In the genomic region with DNA sequence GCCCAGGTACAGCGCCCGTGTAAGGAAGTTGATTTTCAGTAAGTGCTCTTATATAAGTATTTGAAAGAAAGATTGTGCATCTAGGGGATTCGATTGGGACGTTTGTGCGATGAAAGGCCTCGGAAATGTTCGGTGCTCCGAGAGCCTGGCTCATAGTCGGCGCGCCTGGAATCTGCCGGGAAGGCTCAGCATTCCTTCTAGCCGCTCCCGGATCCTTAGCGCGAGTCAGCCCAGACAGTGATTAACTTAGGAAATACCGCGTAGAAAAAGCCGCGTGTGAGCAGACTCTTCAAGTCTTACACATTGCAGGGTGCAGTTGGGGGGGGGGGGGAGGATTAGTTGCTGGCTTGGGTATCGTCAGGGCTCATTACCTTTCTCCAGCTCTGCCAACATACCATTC, we compare ENCODE assay signal across 8 mouse cellular contexts. TPM values are rescaled to one million over a fixed set of nuclear protein-coding genes. Genes with fewer than 3 reads are reported as not detected.
DNase-seq lines count a peak whose midpoint lies in the region; ATAC-seq lines count a peak whose summit lies in the region.

No protein-coding gene starts in this region.

- H3K36me3 ChIP-seq in heart, embryonic 10.5 days, result peaks cover 39% of the 10 kb centered on the region
- H3K36me3 ChIP-seq in heart, embryonic 16.5 days (ENCODE audit: control insufficient read depth, insufficient read depth), result peaks cover 23% of the 10 kb centered on the region
- H3K36me3 ChIP-seq in limb, embryonic 12.5 days, result peaks cover 40% of the 10 kb centered on the region
- H3K36me3 ChIP-seq in neural tube, embryonic 13.5 days, result peaks cover 33% of the 10 kb centered on the region

- peak overlapping the region; percentile 96 for H3K4me3 ChIP-seq in heart, embryonic 10.5 days
- H3K4me3 ChIP-seq in heart, embryonic 16.5 days (ENCODE audit: low read length), result peak overlapping the region; percentile 94
- H3K4me3 ChIP-seq in limb, embryonic 12.5 days (replicated peaks), result peak overlapping the region; percentile 86
- peak overlapping the region; percentile 95 for H3K4me3 ChIP-seq in neural tube, embryonic 13.5 days

- H3K27ac ChIP-seq in heart, embryonic 10.5 days, result peak overlapping the region; percentile 100
- H3K27ac ChIP-seq in heart, embryonic 16.5 days (ENCODE audit: low read length), result peak overlapping the region; percentile 99
- H3K27ac ChIP-seq in limb, embryonic 12.5 days, result peak overlapping the region; percentile 98
- H3K27ac ChIP-seq in neural tube, embryonic 13.5 days (replicated peaks), result peak overlapping the region; percentile 99

- H3K4me1 ChIP-seq in heart, embryonic 10.5 days, result peaks cover 78% of the 10 kb centered on the region
- H3K4me1 ChIP-seq in heart, embryonic 16.5 days (ENCODE audit: control insufficient read depth, insufficient read depth, low read length), result peaks cover 63% of the 10 kb centered on the region
- H3K4me1 ChIP-seq in limb, embryonic 12.5 days (replicated peaks), result peaks cover 82% of the 10 kb centered on the region
- peaks cover 79% of the 10 kb centered on the region for H3K4me1 ChIP-seq in neural tube, embryonic 13.5 days (replicated peaks)

- DNase-seq in heart, embryonic 10.5 days (ENCODE audit: low spot score), result no peak
- no peak for DNase-seq in heart, adult 11 months
- DNase-seq in adipocyte (ENCODE audit: low spot score), result peak; percentile 49
- no peak for DNase-seq in cerebellum, postnatal 4 days (ENCODE audit: low spot score in 2 of 2)
- DNase-seq in gastrocnemius, adult 18-20 months (ENCODE audit: low spot score), result no peak

- no peak for ATAC-seq in heart, embryonic 16.5 days (replicated peaks; ENCODE audit: extremely low read depth, insufficient read depth, low FRiP score)
- no peak for ATAC-seq in limb, embryonic 12.5 days (ENCODE audit: insufficient number of reproducible peaks, insufficient read depth, low FRiP score, low TSS enrichment, low read depth)
- ATAC-seq in neural tube, embryonic 13.5 days (ENCODE audit: low read depth), result 0 out of 2 replicates have a peak, but pooled peaks have one; percentile 1

- no peaks in the 10 kb centered on the region for H3K27me3 ChIP-seq in heart, embryonic 10.5 days (ENCODE audit: insufficient read depth, poor library complexity, severe bottlenecking)
- H3K27me3 ChIP-seq in heart, embryonic 16.5 days (ENCODE audit: control insufficient read depth, insufficient read depth, low read length), result no peaks in the 10 kb centered on the region
- no peaks in the 10 kb centered on the region for H3K27me3 ChIP-seq in limb, embryonic 12.5 days
- no peaks in the 10 kb centered on the region for H3K27me3 ChIP-seq in neural tube, embryonic 13.5 days

- no peaks in the 10 kb centered on the region for H3K9me3 ChIP-seq in heart, embryonic 10.5 days
- no peaks in the 10 kb centered on the region for H3K9me3 ChIP-seq in heart, embryonic 16.5 days (replicated peaks; ENCODE audit: control insufficient read depth, low read length)
- no peaks in the 10 kb centered on the region for H3K9me3 ChIP-seq in limb, embryonic 12.5 days
- H3K9me3 ChIP-seq in neural tube, embryonic 13.5 days, result no peaks in the 10 kb centered on the region

- WGBS in heart, embryonic 10.5 days, result under 1% methylated on average over 21 of the region's 21 CpGs
- under 1% methylated on average over 21 of the region's 21 CpGs for WGBS in heart, embryonic 16.5 days
- WGBS in limb, embryonic 12.5 days, result 0% methylated on average over 21 of the region's 21 CpGs
- under 1% methylated on average over 21 of the region's 21 CpGs for WGBS in neural tube, embryonic 13.5 days

- peak overlapping the region; percentile 96 for H3K4me2 ChIP-seq in heart, embryonic 16.5 days (ENCODE audit: low read depth, low read length)
- H3K4me2 ChIP-seq in limb, embryonic 12.5 days, result peak overlapping the region; percentile 84
- peak overlapping the region; percentile 99 for H3K4me2 ChIP-seq in neural tube, embryonic 13.5 days

- H3K9ac ChIP-seq in heart, embryonic 16.5 days (ENCODE audit: low read length), result peak overlapping the region; percentile 100
- peak overlapping the region; percentile 96 for H3K9ac ChIP-seq in limb, embryonic 12.5 days (replicated peaks)
- peak overlapping the region; percentile 100 for H3K9ac ChIP-seq in neural tube, embryonic 13.5 days

RNA-seq across cellular contexts. Expression of gene Amotl2, which starts 2.2 kb away (rescaled TPM):
- 52.5 and 54.8 TPM in 2 replicates for polyA plus RNA-seq in heart, embryonic 10.5 days (2016; fragmentation: Nextera tagmentation; extraction: Ambion mirVana)
- 38.6 and 43.4 TPM in 2 replicates for polyA plus RNA-seq in heart, embryonic 16.5 days (2015; fragmentation: Nextera tagmentation; extraction: Ambion mirVana)
- 73.1 and 73.9 TPM in 2 replicates for polyA plus RNA-seq in limb, embryonic 12.5 days (2016; fragmentation: Nextera tagmentation; extraction: Ambion mirVana)
- 59.3 and 69.6 TPM in 2 replicates for polyA plus RNA-seq in neural tube, embryonic 13.5 days (2015; fragmentation: Nextera tagmentation; extraction: Ambion mirVana)
- 10 to 100 TPM; 16.8 to 18.2 TPM for total RNA-seq in gastrocnemius, adult 18-20 months (2021)
